Mouse (Mus musculus) midbrain, embryonic 10.5 days (tissue): ENCODE results near the gene Vmn1r171. TPM values are rescaled to one million over a fixed set of nuclear protein-coding genes. Genes with fewer than 3 reads are reported as not detected.
"Not testable (repeated sequence)": the region's sequence is repeated elsewhere in the genome, so short reads cannot be mapped to it uniquely, and the experiment has no call there.

ENCODE experiments used
- DNase-seq: peaks from one replicate; pipeline ENCODE4 v3.0.0-alpha.2; 2017; ENCODE audit warnings: low spot score
- H3K27ac ChIP-seq: fragments of 300-500 bp; sonication (generic); replicated peaks from 2 replicates; pipeline ENCODE4 v1.5.1; 2016; ENCODE audit warnings: mild to moderate bottlenecking
- H3K27me3 ChIP-seq: fragments of 300-500 bp; sonication (generic); 2 replicates; pipeline ENCODE4 v1.6.1; 2016; ENCODE audit warnings: low read depth, mild to moderate bottlenecking; ENCODE audit not compliant: poor library complexity, severe bottlenecking
- H3K36me3 ChIP-seq: fragments of 300-500 bp; sonication (generic); 2 replicates; pipeline ENCODE4 v1.6.1; 2016; ENCODE audit warnings: mild to moderate bottlenecking, moderate library complexity
- H3K4me1 ChIP-seq: fragments of 300-500 bp; sonication (generic); 2 replicates; pipeline ENCODE4 v1.6.1; 2016
- H3K4me3 ChIP-seq: fragments of 300-500 bp; sonication (generic); 2 replicates; pipeline ENCODE4 v1.5.1; 2016; ENCODE audit warnings: mild to moderate bottlenecking, moderate library complexity
- H3K9me3 ChIP-seq: fragments of 300-500 bp; sonication (generic); replicated peaks from 2 replicates; pipeline ENCODE4 v1.6.1; 2016; ENCODE audit warnings: mild to moderate bottlenecking
- WGBS: fragments of 180-500 bp; shearing (Covaris S2); methylation state at CpG from one replicate; pipeline ENCODE4 v1.1.7; 2016; 5-methylcytosine and 5-hydroxymethylcytosine counted together
- polyA plus RNA-seq: library from polyadenylated mRNA; unstranded; fragments of >200 nt; fragmentation: Nextera tagmentation; extraction: Ambion mirVana; gene quantifications from 2 replicates; pipeline ENCODE4 v1.2.1, GENCODE M21; 2016

Gene Vmn1r171
- polyA plus RNA-seq: not detected in 2 replicates

DNA sequence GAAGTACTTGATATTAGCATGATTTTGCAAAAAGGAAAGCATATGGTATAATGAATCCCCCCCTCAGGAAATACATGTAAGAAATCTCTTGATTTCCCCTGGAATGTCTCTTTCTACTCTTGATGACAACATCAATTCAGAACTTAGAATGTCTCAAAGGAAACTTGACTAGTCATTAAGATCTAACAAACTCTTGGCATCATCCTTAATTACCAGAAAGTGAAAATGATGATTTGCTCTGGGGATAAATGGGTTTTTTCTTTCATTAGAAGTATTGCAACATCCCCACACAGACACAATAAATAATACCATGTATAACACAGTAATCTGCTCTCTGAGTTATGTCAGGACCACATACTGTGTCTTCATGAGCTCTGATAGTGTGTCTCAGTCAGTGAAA lies at the start of gene Vmn1r171:
Gene Vmn1r171, plus strand, starts transcription at position 301 of the 400 bp plus-strand sequence.
- Histone ChIP-seq H3K27ac (no peak within 1 kb of the TSS), H3K9me3 (peaks cover 53% of the 10 kb centered on the region)
- no peak for DNase-seq

DNA sequence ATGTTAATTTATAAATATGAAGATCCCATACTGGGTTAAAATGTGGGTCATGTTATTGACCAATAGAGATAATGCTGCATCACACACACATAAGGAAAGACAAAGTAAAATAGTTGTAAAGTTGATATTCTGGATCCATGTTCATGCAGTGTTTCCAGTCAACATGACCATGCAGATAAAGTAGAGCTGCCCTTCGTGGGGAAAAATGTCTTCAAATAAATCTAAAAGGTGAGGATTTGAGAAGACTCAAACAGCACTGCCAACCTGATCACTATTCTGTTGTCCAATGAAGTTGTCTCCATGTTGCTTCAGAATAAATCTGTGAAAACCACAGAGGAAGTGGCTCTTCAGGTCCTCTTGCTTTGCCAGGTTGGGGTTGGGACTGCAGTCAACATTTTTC lies 24.6 kb upstream of the Vmn1r171 start, which contains the start of gene Vmn1r170:
Gene Vmn1r170, plus strand, starts transcription at position 301 of the 400 bp plus-strand sequence.
- 62% methylated on average over 1 of the region's 1 CpGs for WGBS
- H3K27me3 ChIP-seq, DNase-seq, H3K4me1 ChIP-seq, H3K27ac ChIP-seq, H3K4me3 ChIP-seq, H3K36me3 ChIP-seq: not testable (repeated sequence)
- H3K9me3 ChIP-seq: peaks cover 49% of the 10 kb centered on the region

More for the DNA sequence above, at the start of gene Vmn1r171:
- H3K4me1 ChIP-seq: no peaks in the 10 kb centered on the region
- H3K36me3 ChIP-seq: no peaks in the 10 kb centered on the region
- no peak within 1 kb of the TSS for H3K4me3 ChIP-seq
- H3K27me3 ChIP-seq: no peaks in the 10 kb centered on the region

DNA sequence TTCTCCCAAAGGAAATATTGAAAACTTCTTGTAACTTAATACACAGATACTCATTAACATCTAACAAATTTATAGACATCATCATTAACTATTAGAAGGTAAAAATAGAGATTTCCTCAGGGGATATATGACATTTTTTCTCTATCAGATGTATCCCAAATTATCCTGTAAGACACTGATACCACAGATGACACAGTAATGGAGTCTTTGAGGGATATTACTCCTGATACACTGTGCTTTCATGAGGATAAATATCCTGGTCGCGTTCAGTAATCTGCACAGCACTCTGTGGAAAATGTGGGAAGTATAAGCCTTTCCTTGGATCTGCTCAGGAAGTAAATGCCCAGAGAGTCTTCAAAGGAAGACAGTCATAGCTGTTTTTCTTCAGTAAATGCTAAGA lies 27.5 kb downstream of the Vmn1r171 start, which contains the start of gene Vmn1r172:
Gene Vmn1r172, plus strand, starts transcription at position 301 of the 400 bp plus-strand sequence.
- Histone ChIP-seq H3K4me1 (no peaks in the 10 kb centered on the region), H3K27ac (no peak within 1 kb of the TSS), H3K27me3 (no peaks in the 10 kb centered on the region), H3K36me3 (no peaks in the 10 kb centered on the region), H3K4me3 (no peak within 1 kb of the TSS), H3K9me3 (peaks cover 14% of the 10 kb centered on the region; the same call in 1 of the 2 replicates)
- no peak for DNase-seq
- 64% methylated on average over 2 of the region's 2 CpGs for WGBS

Other genes starting within 250 kb of the Vmn1r171 start
- gene Nlrp5, start 244.8 kb upstream of the Vmn1r171 start, polyA plus RNA-seq: not detected in 2 replicates
- not detected in 2 replicates for gene Vmn1r167, start 123.5 kb upstream of the Vmn1r171 start, polyA plus RNA-seq
- not detected in 2 replicates for gene Vmn1r168, start 91.0 kb upstream of the Vmn1r171 start, polyA plus RNA-seq
- not detected in 2 replicates for gene Vmn1r169, start 55.2 kb upstream of the Vmn1r171 start, polyA plus RNA-seq
- not detected in 2 replicates for gene Vmn1r170, start 24.5 kb upstream of the Vmn1r171 start, polyA plus RNA-seq
- not detected in 2 replicates for gene Vmn1r172, start 27.6 kb downstream of the Vmn1r171 start, polyA plus RNA-seq
- gene Vmn1r173, start 70.0 kb downstream of the Vmn1r171 start, polyA plus RNA-seq: not detected in 2 replicates
- gene Vmn1r174, start 121.5 kb downstream of the Vmn1r171 start, polyA plus RNA-seq: not detected in 2 replicates
- not detected in 2 replicates for gene Vmn1r175, start 179.9 kb downstream of the Vmn1r171 start, polyA plus RNA-seq
- not detected in 2 replicates for gene Vmn1r176, start 206.7 kb downstream of the Vmn1r171 start, polyA plus RNA-seq
- not detected in 2 replicates for gene Vmn1r177, start 235.7 kb downstream of the Vmn1r171 start, polyA plus RNA-seq